Mouse (Mus musculus): Measurements from ENCODE around the gene Sgms1.
"Not testable (repeated sequence)": the region's sequence is repeated elsewhere in the genome, so short reads cannot be mapped to it uniquely, and the experiment has no call there.

Gene Sgms1

GRCm38 (mm10) chr19:32358011-32358410, 31.5 kb downstream of the Sgms1 start:
- DNase-seq (ENCODE audit: low read depth, low spot score) = not testable (repeated sequence)

GRCm38 (mm10) chr19:32356166-32356565, 33.3 kb downstream of the Sgms1 start:
- DNase-seq (ENCODE audit: low read depth, low spot score) = no peak

- DNase-seq (ENCODE audit: low read depth, low spot score) = no peak
Observed at GRCm38 (mm10) chr19:32353447-32353846, 36.1 kb downstream of the Sgms1 start.

- DNase-seq (ENCODE audit: low read depth, low spot score) = no peak
Observed at GRCm38 (mm10) chr19:32348955-32349654, 40.4 kb downstream of the Sgms1 start.

- DNase-seq (ENCODE audit: low read depth, low spot score) = no peak
Observed at GRCm38 (mm10) chr19:32347491-32347890, 42.0 kb downstream of the Sgms1 start.

GRCm38 (mm10) chr19:32346624-32347341, 42.7 kb downstream of the Sgms1 start:
- no peak for DNase-seq (ENCODE audit: low read depth, low spot score)

GRCm38 (mm10) chr19:32346176-32346575, 43.3 kb downstream of the Sgms1 start:
- peak; percentile 34 for DNase-seq (ENCODE audit: low read depth, low spot score)

GRCm38 (mm10) chr19:32345181-32345745, 44.3 kb downstream of the Sgms1 start:
- no peak for DNase-seq (ENCODE audit: low read depth, low spot score)

- no peak for DNase-seq (ENCODE audit: low read depth, low spot score)
Observed at GRCm38 (mm10) chr19:32344738-32345121, 44.8 kb downstream of the Sgms1 start.

- DNase-seq (ENCODE audit: low read depth, low spot score) = no peak
Observed at GRCm38 (mm10) chr19:32343937-32344737, 45.4 kb downstream of the Sgms1 start.

- no peak for DNase-seq (ENCODE audit: low read depth, low spot score)
Observed at GRCm38 (mm10) chr19:32342436-32342835, 47.1 kb downstream of the Sgms1 start.

- DNase-seq (ENCODE audit: low read depth, low spot score) = peak; percentile 55
Observed at GRCm38 (mm10) chr19:32341091-32341490, 48.4 kb downstream of the Sgms1 start.

GRCm38 (mm10) chr19:32340168-32340567, 49.3 kb downstream of the Sgms1 start:
- DNase-seq (ENCODE audit: low read depth, low spot score) = no peak

- no peak for DNase-seq (ENCODE audit: low read depth, low spot score)
Observed at GRCm38 (mm10) chr19:32337708-32338107, 51.8 kb downstream of the Sgms1 start.

GRCm38 (mm10) chr19:32334751-32335150, 54.8 kb downstream of the Sgms1 start:
- no peak for DNase-seq (ENCODE audit: low read depth, low spot score)

- no peak for DNase-seq (ENCODE audit: low read depth, low spot score)
Observed at GRCm38 (mm10) chr19:32333544-32333943, 56.0 kb downstream of the Sgms1 start.

GRCm38 (mm10) chr19:32332779-32333460, 56.6 kb downstream of the Sgms1 start:
- DNase-seq (ENCODE audit: low read depth, low spot score) = no peak

- DNase-seq (ENCODE audit: low read depth, low spot score) = no peak
Observed at GRCm38 (mm10) chr19:32330231-32330630, 59.3 kb downstream of the Sgms1 start.

GRCm38 (mm10) chr19:32329511-32329910, 60.0 kb downstream of the Sgms1 start:
- no peak for DNase-seq (ENCODE audit: low read depth, low spot score)

GRCm38 (mm10) chr19:32328089-32328828, 61.3 kb downstream of the Sgms1 start:
- DNase-seq (ENCODE audit: low read depth, low spot score) = no peak

- DNase-seq (ENCODE audit: low read depth, low spot score) = no peak
Observed at GRCm38 (mm10) chr19:32326621-32327021, 62.9 kb downstream of the Sgms1 start.

Measured in telencephalon, adult 2 months (tissue).